Mouse (Mus musculus) liver, embryonic 14.5 days (tissue): Measurements from ENCODE around the gene Srgap3.

Experiments
- CTCF ChIP-seq: IDR thresholded peaks from 2 replicates; pipeline ENCODE4 v1.5.1; 2016; ENCODE audit warnings: antibody characterized with exemption, low read depth, control low read depth
- EP300 ChIP-seq: IDR thresholded peaks from 2 replicates; pipeline ENCODE4 v1.6.1; 2016; ENCODE audit warnings: antibody characterized with exemption, low read depth

DNA sequence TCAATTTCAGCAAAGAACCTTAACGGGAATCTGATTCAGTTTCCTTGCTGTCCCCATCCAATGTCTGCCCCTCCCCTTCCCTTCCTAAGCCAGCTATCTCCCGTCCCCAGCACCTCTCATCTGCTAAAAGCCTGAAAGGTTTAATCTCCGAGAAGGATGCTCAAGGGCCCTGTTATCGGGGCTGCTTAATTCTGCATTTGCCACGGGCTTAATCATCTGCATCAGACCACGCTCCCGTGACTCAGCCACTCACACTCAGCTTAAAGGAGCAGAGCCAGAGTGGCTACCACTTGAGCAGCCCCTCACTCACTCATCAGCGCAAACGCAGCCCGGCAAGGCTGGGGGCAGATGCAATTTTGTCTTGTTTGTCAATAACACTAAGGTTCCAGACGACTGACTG, 50.7 kb downstream of the Srgap3 start:
- TF ChIP-seq CTCF: no peak
- no peak for TF ChIP-seq EP300
